21 mouse cellular contexts compared by ENCODE assay signal in the genomic region with DNA sequence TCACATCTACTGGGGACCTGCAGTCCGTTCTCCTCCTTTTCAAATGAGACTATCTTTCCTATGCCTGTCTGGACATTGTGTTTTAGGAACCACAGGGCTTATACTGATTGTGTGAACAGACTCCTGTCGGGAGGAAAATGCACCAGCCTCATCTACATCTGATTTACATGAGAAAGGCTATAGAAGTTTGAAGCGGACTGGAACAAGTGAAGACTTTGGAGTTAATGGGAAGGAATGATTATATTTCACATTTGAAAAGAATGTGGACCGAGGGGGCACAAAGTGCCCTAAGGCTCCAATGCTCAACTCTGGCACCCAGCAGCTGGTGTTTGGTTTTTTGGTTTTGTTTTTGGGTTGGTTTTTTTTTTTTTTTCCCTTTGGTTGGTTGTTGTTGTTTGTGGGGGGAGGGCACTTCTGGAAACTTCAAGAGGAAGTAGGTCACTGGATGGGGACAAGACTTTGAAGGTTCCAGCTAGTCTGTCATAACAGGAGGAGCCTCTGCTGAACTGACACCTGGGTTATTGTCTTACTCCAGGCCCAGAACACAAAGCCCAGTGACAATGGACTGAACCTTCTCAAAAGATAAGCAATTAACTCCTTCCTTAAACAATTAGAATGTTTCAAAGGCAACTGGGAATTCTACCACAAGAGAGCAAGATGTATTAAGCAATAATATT. TPM values are rescaled to one million over a fixed set of nuclear protein-coding genes. Genes with fewer than 3 reads are reported as not detected.
DNase-seq lines count a peak whose midpoint lies in the region; ATAC-seq and TF ChIP-seq lines count a peak whose summit lies in the region.
"Had no signal": no experiment of that assay in that cellular context is flagged by ENCODE, and none has a peak within 500 bp of the region (broad histone marks: within the 10 kb centered on the region; RNA-seq: fewer than 3 reads in every experiment).

No protein-coding gene starts in this region.

- peaks cover 3% of the 10 kb centered on the region; the same call in 1 of the 2 replicates for H3K9me3 ChIP-seq in hindbrain, embryonic 12.5 days (replicated peaks)
- no peaks in the 10 kb centered on the region for H3K9me3 ChIP-seq in hindbrain, embryonic 16.5 days (ENCODE audit: control insufficient read depth, low read length)
- no peaks in the 10 kb centered on the region for H3K9me3 ChIP-seq in forebrain, postnatal 0 days (ENCODE audit: low read length)
- H3K9me3 ChIP-seq: liver, embryonic 13.5 days had no signal

- TF ChIP-seq POLR2A in brain, embryonic 14.5 days (IDR thresholded peaks at IDR 0.05; ENCODE audit: borderline replicate concordance, extremely low read depth, insufficient read depth, insufficient read length, poor library complexity, severe bottlenecking), result no peak

- H3K4me2 ChIP-seq in hindbrain, embryonic 12.5 days (replicated peaks), result no peak overlapping the region
- H3K4me2 ChIP-seq in hindbrain, embryonic 16.5 days (ENCODE audit: low read length), result no peak overlapping the region
- H3K4me2 ChIP-seq in forebrain, postnatal 0 days (ENCODE audit: low read depth), result no peak overlapping the region
- H3K4me2 ChIP-seq: embryonic facial prominence, embryonic 13.5 days; liver, embryonic 13.5 days had no signal

- no peak for TF ChIP-seq CTCF in brain, embryonic 14.5 days (IDR thresholded peaks at IDR 0.05; ENCODE audit: borderline replicate concordance, extremely low read depth, insufficient read depth, insufficient read length)
- TF ChIP-seq CTCF in forebrain, postnatal 0 days (IDR thresholded peaks at IDR 0.05; ENCODE audit: low read depth), result no peak

- H3K9ac ChIP-seq in hindbrain, embryonic 12.5 days, result no peak overlapping the region
- no peak overlapping the region for H3K9ac ChIP-seq in hindbrain, embryonic 16.5 days (ENCODE audit: low read depth, low read length)
- no peak overlapping the region for H3K9ac ChIP-seq in forebrain, postnatal 0 days
- H3K9ac ChIP-seq: embryonic facial prominence, embryonic 13.5 days; liver, embryonic 13.5 days had no signal

- H3K27ac ChIP-seq in hindbrain, embryonic 12.5 days, result 0 out of 2 replicates have a peak overlapping the region, but pooled peaks have one; percentile 24
- no peak overlapping the region for H3K27ac ChIP-seq in hindbrain, embryonic 16.5 days (ENCODE audit: low read depth, low read length)
- H3K27ac ChIP-seq in forebrain, postnatal 0 days (ENCODE audit: low read depth, low read length), result no peak overlapping the region
- H3K27ac ChIP-seq: embryonic facial prominence, embryonic 13.5 days; heart, adult 2 months; liver, embryonic 13.5 days had no signal

- ATAC-seq in hindbrain, embryonic 12.5 days (ENCODE audit: low FRiP score), result peak; percentile 82
- ATAC-seq in hindbrain, embryonic 16.5 days, result no peak
- ATAC-seq in forebrain, postnatal 0 days, result 0 out of 2 replicates have a peak, but pooled peaks have one; percentile 3

- DNase-seq in ES-CJ7 (ENCODE audit: low read depth, low spot score), result peak; percentile 91
- DNase-seq in brain, embryonic 14.5 days (ENCODE audit: low read depth), result peak; percentile 90
- DNase-seq in forebrain, postnatal 0 days, result no peak
- no peak for DNase-seq in spleen, postnatal 4 days (ENCODE audit: low spot score in 2 of 2)
- DNase-seq in cerebellum, adult 9-10 months, result no peak
- DNase-seq in frontal cortex, adult 2 months (ENCODE audit: extremely low spot score in 1 of 2, low spot score in 1 of 2), result no peak
- DNase-seq: B cell, adult 2 months; cerebellum, adult 11-12 months; cerebellum, postnatal 36 days; gastrocnemius, postnatal 14 days; heart, adult 2 months; kidney, adult 18-20 months; kidney, postnatal 14 days; layer of hippocampus, adult 9-11 months; liver, embryonic 13.5 days; right cerebral cortex, postnatal 25 days; thymus, postnatal 25 days had no signal

- no peak overlapping the region for H3K4me3 ChIP-seq in hindbrain, embryonic 12.5 days
- no peak overlapping the region for H3K4me3 ChIP-seq in hindbrain, embryonic 16.5 days (ENCODE audit: low read length)
- H3K4me3 ChIP-seq in forebrain, postnatal 0 days (ENCODE audit: low read depth, low read length), result no peak overlapping the region
- H3K4me3 ChIP-seq: embryonic facial prominence, embryonic 13.5 days; heart, adult 2 months; liver, embryonic 13.5 days; myocyte had no signal

- WGBS in hindbrain, embryonic 12.5 days, result 29% methylated on average over 4 of the region's 4 CpGs
- WGBS in hindbrain, embryonic 16.5 days, result 16% methylated on average over 4 of the region's 4 CpGs
- whole genome bisulfite sequencing in forebrain, postnatal 0 days, result 16% methylated on average over 4 of the region's 4 CpGs

- peaks cover under 1% of the 10 kb centered on the region; the same call in 1 of the 2 replicates for H3K4me1 ChIP-seq in hindbrain, embryonic 12.5 days
- H3K4me1 ChIP-seq in hindbrain, embryonic 16.5 days (ENCODE audit: control insufficient read depth, insufficient read depth, low read depth, low read length), result no peaks in the 10 kb centered on the region
- H3K4me1 ChIP-seq in forebrain, postnatal 0 days (ENCODE audit: insufficient read depth), result no peaks in the 10 kb centered on the region
- H3K4me1 ChIP-seq: embryonic facial prominence, embryonic 13.5 days; liver, embryonic 13.5 days had no signal

- no peaks in the 10 kb centered on the region for H3K27me3 ChIP-seq in hindbrain, embryonic 12.5 days
- no peaks in the 10 kb centered on the region for H3K27me3 ChIP-seq in hindbrain, embryonic 16.5 days (replicated peaks; ENCODE audit: control insufficient read depth, insufficient read depth, low read length)
- no peaks in the 10 kb centered on the region for H3K27me3 ChIP-seq in forebrain, postnatal 0 days (ENCODE audit: insufficient read depth, low read length)
- H3K27me3 ChIP-seq: embryonic facial prominence, embryonic 13.5 days; liver, embryonic 13.5 days had no signal

- no peaks in the 10 kb centered on the region for H3K36me3 ChIP-seq in hindbrain, embryonic 12.5 days
- no peaks in the 10 kb centered on the region for H3K36me3 ChIP-seq in hindbrain, embryonic 16.5 days (ENCODE audit: control insufficient read depth, insufficient read depth, low read length)
- no peaks in the 10 kb centered on the region for H3K36me3 ChIP-seq in forebrain, postnatal 0 days (ENCODE audit: insufficient read depth)
- H3K36me3 ChIP-seq: embryonic facial prominence, embryonic 13.5 days; liver, embryonic 13.5 days had no signal

RNA-seq across cellular contexts. Expression of a gene that starts 37.7 kb away (rescaled TPM):
- 16.4 and 18.2 TPM in 2 replicates for polyA plus RNA-seq in hindbrain, embryonic 12.5 days (2016; fragmentation: Nextera tagmentation; extraction: Ambion mirVana)
- 40.0 and 42.0 TPM in 2 replicates for polyA plus RNA-seq in hindbrain, embryonic 16.5 days (2015; fragmentation: Nextera tagmentation; extraction: Ambion mirVana)
- polyA plus RNA-seq in brain, embryonic 14.5 days (2012; rRNA removed), result 18.7 and 21.7 TPM in 2 replicates
- total RNA-seq in forebrain, postnatal 0 days (2014; rRNA removed), result 38.7 and 45.7 TPM in 2 replicates
- 38.3 and 49.3 TPM in 2 replicates for polyA plus RNA-seq in forebrain, postnatal 0 days (2015; fragmentation: Nextera tagmentation; extraction: Ambion mirVana)
- 18.5 and 18.9 TPM in 2 replicates for polyA plus RNA-seq in frontal cortex, adult 2 months (2012; rRNA removed)
- polyA plus RNA-seq: myocyte had no signal

Comparison
In these comparisons a context has a peak if more than half of its experiments do, and no peak if none do; other contexts are left out.
1. DNase-seq: peak in ES-CJ7 (single experiment) and brain, embryonic 14.5 days (single experiment); none in forebrain, postnatal 0 days (single experiment), spleen, postnatal 4 days (0 of 2), cerebellum, adult 9-10 months (single experiment) and frontal cortex, adult 2 months (0 of 2).